Mouse (Mus musculus) embryonic fibroblast, embryonic 13.5 days (primary cell): ENCODE data around the gene Larp1b.

ENCODE experiments used
- CTCF ChIP-seq: IDR thresholded peaks from 2 replicates; pipeline ENCODE4 v1.5.1; 2011; ENCODE audit warnings: mild to moderate bottlenecking, control low read depth, low read length, moderate library complexity, borderline replicate concordance; ENCODE audit not compliant: insufficient read depth
- POLR2A ChIP-seq: IDR thresholded peaks from 2 replicates; pipeline ENCODE4 v1.6.1; 2011; ENCODE audit warnings: low read depth, mild to moderate bottlenecking, control low read depth, low read length, moderate library complexity

DNA sequence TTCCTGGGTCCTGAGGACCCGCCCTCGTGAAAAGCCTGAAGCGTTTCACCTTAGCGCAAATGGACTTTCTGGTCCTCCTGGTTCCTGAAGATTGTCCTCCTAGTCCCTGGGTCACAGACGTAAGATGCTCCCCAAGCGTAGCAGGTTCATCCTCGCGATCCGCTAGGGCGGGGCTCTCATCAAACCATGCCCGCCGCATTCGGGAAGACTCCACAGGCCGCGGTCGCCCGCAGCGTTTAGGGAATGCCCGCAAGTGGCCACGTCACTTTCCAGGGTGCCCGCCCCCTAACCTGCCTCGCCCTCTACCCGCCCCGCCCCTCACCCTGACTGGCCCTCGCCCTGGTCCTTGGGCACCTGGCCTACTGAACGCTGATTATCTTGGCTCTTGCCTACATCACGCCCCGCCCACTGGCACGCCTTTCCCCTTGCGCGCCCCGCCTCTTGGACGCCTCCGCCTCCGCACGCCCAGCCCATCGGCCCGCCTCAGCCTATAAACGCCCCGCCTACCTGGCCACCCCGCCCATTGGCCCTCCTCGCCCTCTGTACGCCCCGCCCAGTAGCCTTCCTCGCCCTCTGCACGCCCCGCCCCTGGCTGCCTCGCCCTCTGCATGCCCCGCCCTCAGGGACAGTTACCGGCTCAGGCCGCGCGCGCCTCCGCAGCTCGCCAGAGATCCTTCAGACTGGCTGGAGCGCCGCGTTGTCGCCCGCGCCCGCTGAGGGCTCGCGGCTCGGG lies at the start of gene Larp1b:
- TF ChIP-seq CTCF (no peak), POLR2A (peak; percentile 85)
